Comparison of ENCODE assay signal across 18 mouse cellular contexts in genomic region chr16:30006826-30007225, GRCm38 (mm10). TPM values are rescaled to one million over a fixed set of nuclear protein-coding genes. Genes with fewer than 3 reads are reported as not detected.
DNase-seq lines count a peak whose midpoint lies in the region; ATAC-seq lines count a peak whose summit lies in the region.
"Had no signal": no experiment of that assay in that cellular context is flagged by ENCODE, and none has a peak within 500 bp of the region (broad histone marks: within the 10 kb centered on the region; RNA-seq: fewer than 3 reads in every experiment).

No protein-coding gene starts in this region.

- 83% methylated on average over 4 of the region's 4 CpGs for WGBS in kidney, embryonic 16.5 days
- WGBS in embryonic facial prominence, embryonic 11.5 days: 30% methylated on average over 4 of the region's 4 CpGs
- WGBS in embryonic facial prominence, embryonic 15.5 days: 25% methylated on average over 4 of the region's 4 CpGs
- WGBS in forebrain, embryonic 10.5 days: 68% methylated on average over 4 of the region's 4 CpGs
- WGBS in forebrain, embryonic 11.5 days: 54% methylated on average over 4 of the region's 4 CpGs

- peak overlapping the region; percentile 23; the same call in 1 of the 2 replicates for H3K9ac ChIP-seq in kidney, embryonic 16.5 days (replicated peaks; ENCODE audit: low read length)
- no peak overlapping the region for H3K9ac ChIP-seq in embryonic facial prominence, embryonic 11.5 days (replicated peaks; ENCODE audit: low read length)
- H3K9ac ChIP-seq in embryonic facial prominence, embryonic 15.5 days: no peak overlapping the region
- no peak overlapping the region for H3K9ac ChIP-seq in forebrain, embryonic 11.5 days (ENCODE audit: low read length)
- H3K9ac ChIP-seq: hindbrain, embryonic 14.5 days; intestine, embryonic 15.5 days had no signal

- H3K27ac ChIP-seq in kidney, embryonic 16.5 days (ENCODE audit: low read length): no peak overlapping the region
- no peak overlapping the region for H3K27ac ChIP-seq in embryonic facial prominence, embryonic 11.5 days (replicated peaks; ENCODE audit: low read depth, low read length)
- H3K27ac ChIP-seq in embryonic facial prominence, embryonic 15.5 days (replicated peaks): peak overlapping the region; percentile 53; the same call in 1 of the 2 replicates
- no peak overlapping the region for H3K27ac ChIP-seq in forebrain, embryonic 10.5 days
- H3K27ac ChIP-seq in forebrain, embryonic 11.5 days (ENCODE audit: low read depth, low read length): no peak overlapping the region
- H3K27ac ChIP-seq: heart, embryonic 10.5 days; hindbrain, embryonic 14.5 days; intestine, embryonic 15.5 days had no signal

- no peak overlapping the region for H3K4me3 ChIP-seq in kidney, embryonic 16.5 days (ENCODE audit: low read length)
- no peak overlapping the region for H3K4me3 ChIP-seq in embryonic facial prominence, embryonic 11.5 days (ENCODE audit: low read depth, low read length)
- H3K4me3 ChIP-seq in embryonic facial prominence, embryonic 15.5 days (replicated peaks): no peak overlapping the region
- H3K4me3 ChIP-seq in forebrain, embryonic 10.5 days: no peak overlapping the region
- H3K4me3 ChIP-seq in forebrain, embryonic 11.5 days (ENCODE audit: low read depth, low read length): no peak overlapping the region
- H3K4me3 ChIP-seq: heart, embryonic 10.5 days; intestine, embryonic 15.5 days had no signal

- peaks cover 19% of the 10 kb centered on the region for H3K4me1 ChIP-seq in kidney, embryonic 16.5 days (ENCODE audit: insufficient read depth, low read length)
- peaks cover 12% of the 10 kb centered on the region for H3K4me1 ChIP-seq in embryonic facial prominence, embryonic 11.5 days (ENCODE audit: control insufficient read depth, insufficient read depth, low read length)
- peaks cover 34% of the 10 kb centered on the region for H3K4me1 ChIP-seq in embryonic facial prominence, embryonic 15.5 days
- peaks cover 60% of the 10 kb centered on the region for H3K4me1 ChIP-seq in forebrain, embryonic 10.5 days
- H3K4me1 ChIP-seq in forebrain, embryonic 11.5 days (replicated peaks; ENCODE audit: control insufficient read depth, insufficient read depth, low read length): peaks cover 12% of the 10 kb centered on the region; the same call in 1 of the 2 replicates

- H3K27me3 ChIP-seq in kidney, embryonic 16.5 days (ENCODE audit: insufficient read depth, low read length): peaks cover 16% of the 10 kb centered on the region
- H3K27me3 ChIP-seq in embryonic facial prominence, embryonic 11.5 days (ENCODE audit: control insufficient read depth, insufficient read depth, low read length): no peaks in the 10 kb centered on the region
- no peaks in the 10 kb centered on the region; the same call in none of the 2 replicates for H3K27me3 ChIP-seq in embryonic facial prominence, embryonic 15.5 days
- H3K27me3 ChIP-seq in forebrain, embryonic 10.5 days (ENCODE audit: poor library complexity, severe bottlenecking): peaks cover 86% of the 10 kb centered on the region
- peaks cover 8% of the 10 kb centered on the region; the same call in 1 of the 2 replicates for H3K27me3 ChIP-seq in forebrain, embryonic 11.5 days (ENCODE audit: control insufficient read depth, insufficient read depth, low read length)
- H3K27me3 ChIP-seq: intestine, embryonic 15.5 days had no signal

- H3K4me2 ChIP-seq in kidney, embryonic 16.5 days (replicated peaks; ENCODE audit: low read depth, low read length): no peak overlapping the region
- H3K4me2 ChIP-seq in embryonic facial prominence, embryonic 11.5 days (ENCODE audit: low read depth, low read length): no peak overlapping the region
- H3K4me2 ChIP-seq in embryonic facial prominence, embryonic 15.5 days (replicated peaks): no peak overlapping the region
- no peak overlapping the region for H3K4me2 ChIP-seq in forebrain, embryonic 11.5 days (ENCODE audit: low read depth, low read length, severe bottlenecking)
- H3K4me2 ChIP-seq: hindbrain, embryonic 14.5 days; intestine, embryonic 15.5 days had no signal

- no peaks in the 10 kb centered on the region for H3K9me3 ChIP-seq in kidney, embryonic 16.5 days (ENCODE audit: low read length)
- H3K9me3 ChIP-seq in embryonic facial prominence, embryonic 11.5 days (replicated peaks; ENCODE audit: control insufficient read depth, low read length): no peaks in the 10 kb centered on the region
- no peaks in the 10 kb centered on the region for H3K9me3 ChIP-seq in embryonic facial prominence, embryonic 15.5 days (replicated peaks)
- peaks cover 5% of the 10 kb centered on the region for H3K9me3 ChIP-seq in forebrain, embryonic 10.5 days
- no peaks in the 10 kb centered on the region for H3K9me3 ChIP-seq in forebrain, embryonic 11.5 days (ENCODE audit: control insufficient read depth, low read length)
- H3K9me3 ChIP-seq: heart, embryonic 10.5 days; intestine, embryonic 15.5 days had no signal

- H3K36me3 ChIP-seq in kidney, embryonic 16.5 days (ENCODE audit: insufficient read depth, low read length): no peaks in the 10 kb centered on the region
- no peaks in the 10 kb centered on the region for H3K36me3 ChIP-seq in embryonic facial prominence, embryonic 11.5 days (replicated peaks; ENCODE audit: control insufficient read depth, insufficient read depth, low read depth, low read length)
- H3K36me3 ChIP-seq in embryonic facial prominence, embryonic 15.5 days: no peaks in the 10 kb centered on the region
- H3K36me3 ChIP-seq in forebrain, embryonic 10.5 days (replicated peaks): no peaks in the 10 kb centered on the region
- H3K36me3 ChIP-seq in forebrain, embryonic 11.5 days (ENCODE audit: control insufficient read depth, insufficient read depth, low read length): no peaks in the 10 kb centered on the region
- H3K36me3 ChIP-seq: heart, embryonic 10.5 days; intestine, embryonic 15.5 days had no signal

- ATAC-seq in kidney, embryonic 16.5 days (ENCODE audit: low FRiP score, low TSS enrichment): no peak
- ATAC-seq in embryonic facial prominence, embryonic 11.5 days (replicated peaks; ENCODE audit: insufficient number of reproducible peaks, low FRiP score, low TSS enrichment, low read depth): no peak
- no peak for ATAC-seq in embryonic facial prominence, embryonic 15.5 days (ENCODE audit: insufficient number of reproducible peaks, low FRiP score, low TSS enrichment, low read depth)
- no peak for ATAC-seq in forebrain, embryonic 11.5 days (replicated peaks; ENCODE audit: low FRiP score)
- ATAC-seq: forebrain, embryonic 14.5 days; intestine, embryonic 15.5 days had no signal

- DNase-seq in kidney, postnatal 36 days: no peak
- DNase-seq in R1 (ENCODE audit: low read depth, low spot score): peak; percentile 48
- DNase-seq in embryonic facial prominence, embryonic 11.5 days (ENCODE audit: low spot score): peak; percentile 73
- no peak for DNase-seq in forebrain, embryonic 10.5 days (ENCODE audit: extremely low spot score, low spot score)
- no peak for DNase-seq in adrenal gland, postnatal 10 days
- DNase-seq in forebrain, embryonic 11.5 days (ENCODE audit: low spot score): no peak
- DNase-seq: adrenal gland, postnatal 14 days; cerebellum, adult 2 months; cerebellum, postnatal 10 days; heart, adult 18-20 months; heart, postnatal 10 days; kidney, adult 18-20 months had no signal

RNA-seq across cellular contexts. Expression of gene Hes1, which starts 57.4 kb away (rescaled TPM):
- polyA plus RNA-seq in kidney, embryonic 16.5 days (2015; fragmentation: Nextera tagmentation; extraction: Ambion mirVana): 45.5 and 45.7 TPM in 2 replicates
- polyA plus RNA-seq in embryonic facial prominence, embryonic 11.5 days (2014; fragmentation: Nextera tagmentation; extraction: Ambion mirVana): 65.0 and 68.1 TPM in 2 replicates
- 63.6 and 66.0 TPM in 2 replicates for polyA plus RNA-seq in embryonic facial prominence, embryonic 15.5 days (2015; fragmentation: Nextera tagmentation; extraction: Ambion mirVana)
- polyA plus RNA-seq in forebrain, embryonic 10.5 days (2016; fragmentation: Nextera tagmentation; extraction: Ambion mirVana): 42.5 and 49.0 TPM in 2 replicates
- 10 to 100 TPM; 28.7 to 35.5 TPM for total RNA-seq in adrenal gland, postnatal 10 days (2021)
- 66.5 and 67.0 TPM in 2 replicates for polyA plus RNA-seq in forebrain, embryonic 11.5 days (2014; fragmentation: Nextera tagmentation; extraction: Ambion mirVana)

Comparison
In these comparisons a context has a peak if more than half of its experiments do, and no peak if none do; other contexts are left out.
1. DNase-seq: peak in R1 (single experiment) and embryonic facial prominence, embryonic 11.5 days (single experiment); none in kidney, postnatal 36 days (0 of 2), forebrain, embryonic 10.5 days (single experiment), adrenal gland, postnatal 10 days (single experiment) and forebrain, embryonic 11.5 days (single experiment).